Mouse (Mus musculus) lung, adult 2 months (tissue): ENCODE data around the gene Pif1. TPM values are rescaled to one million over a fixed set of nuclear protein-coding genes. Genes with fewer than 3 reads are reported as not detected.

Experiments
- DNase-seq: peaks from one replicate; pipeline ENCODE4 v3.0.0; 2022
- H3K4me1 ChIP-seq: fragments of 200-500 bp; 2 replicates; pipeline ENCODE4 v1.6.1; 2011; ENCODE audit warnings: low read length; ENCODE audit not compliant: control insufficient read depth, insufficient read depth
- H3K4me3 ChIP-seq: fragments of 200-500 bp; replicated peaks from 2 replicates; pipeline ENCODE3; 2011; ENCODE audit warnings: low read depth, mild to moderate bottlenecking, control low read depth, low read length; ENCODE audit errors: extremely low read depth
- CTCF ChIP-seq: fragments of 200-500 bp; IDR thresholded peaks from 2 replicates; pipeline ENCODE4 v1.5.1; 2011; ENCODE audit warnings: mild to moderate bottlenecking, low read length, control low read depth; ENCODE audit not compliant: insufficient read depth
- POLR2A ChIP-seq: fragments of 200-500 bp; IDR thresholded peaks from 2 replicates; pipeline ENCODE4 v1.6.1; 2011; ENCODE audit warnings: low read depth, mild to moderate bottlenecking, control low read depth, low read length, borderline replicate concordance; ENCODE audit errors: extremely low read depth
- WGBS: fragments of 180-500 bp; shearing (Covaris S2); methylation state at CpG from one replicate; pipeline ENCODE4 v1.1.7; 2018; 5-methylcytosine and 5-hydroxymethylcytosine counted together
- polyA plus RNA-seq: library from polyadenylated mRNA; depleted of rRNA; stranded (reverse); fragments of >200 nt; gene quantifications from 2 replicates; pipeline ENCODE4 v1.2.3, GENCODE M21; 2012

Gene Pif1
- polyA plus RNA-seq, 1 experiment, result 1.0 TPM

- Histone ChIP-seq H3K4me3 (peak within 1 kb of the TSS; percentile 79), H3K4me1 (peaks cover 3% of the 10 kb centered on the region; the same call in 1 of the 2 replicates)
- TF ChIP-seq CTCF (no peak), POLR2A (no peak)
- peak; percentile 26 for DNase-seq
- 4% methylated on average over 40 of the region's 40 CpGs for WGBS
Observed at GRCm38 (mm10) chr9:65629025-65629766, 42.2 kb downstream of the Pif1 start, which contains the start of gene Rbpms2. Gene Rbpms2, plus strand, starts transcription at chr9:65629648.

GRCm38 (mm10) chr9:65629767-65630630 is 43.0 kb downstream of the Pif1 start:
- TF ChIP-seq POLR2A, result 0 out of 2 replicates have a peak, but pooled peaks have one; percentile 9
- TF ChIP-seq CTCF, result no peak
- Histone ChIP-seq H3K4me1 (peaks cover 3% of the 10 kb centered on the region; the same call in 1 of the 2 replicates), H3K4me3 (peak overlapping the region; percentile 79)
- under 1% methylated on average over 49 of the region's 83 CpGs for WGBS
- peak; percentile 59 for DNase-seq

DNA sequence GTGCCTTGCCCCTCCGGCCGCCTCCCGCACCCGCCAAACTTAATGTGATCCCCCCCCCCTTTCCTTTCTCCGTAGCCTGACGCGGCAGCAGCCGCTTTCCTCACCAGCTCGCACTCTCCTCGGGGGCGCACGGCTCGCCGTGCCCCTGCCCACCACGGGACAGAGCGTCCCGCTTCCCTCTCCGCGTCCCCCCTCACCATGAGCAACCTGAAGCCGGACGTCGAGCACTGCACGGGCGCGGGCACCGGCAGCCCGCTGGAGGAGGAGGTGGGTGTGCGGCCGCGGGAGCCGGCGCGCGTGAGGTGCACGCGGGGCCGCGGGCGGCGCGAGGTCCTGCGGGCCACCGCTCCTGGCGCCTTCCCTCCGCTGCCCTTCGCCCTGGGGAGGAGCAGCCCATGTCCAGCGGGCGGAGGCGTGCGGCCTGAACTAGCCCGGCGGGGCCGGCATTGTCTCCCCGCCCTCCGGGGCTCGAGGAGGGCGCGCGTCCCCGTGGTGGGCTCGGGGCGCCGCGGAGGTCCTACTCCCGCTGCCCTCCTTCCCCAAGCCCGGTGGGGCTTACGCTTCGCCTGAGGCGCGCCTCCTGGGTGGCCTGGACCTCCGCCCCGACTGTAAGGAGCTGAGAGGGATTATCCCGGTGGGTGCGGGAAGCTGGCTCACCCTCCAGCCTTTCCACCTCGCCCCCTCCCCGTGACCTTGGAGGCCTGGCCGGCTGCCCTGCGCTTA is 43.8 kb downstream of the Pif1 start:
- Histone ChIP-seq H3K4me3 (peak overlapping the region; percentile 74), H3K4me1 (peaks cover 3% of the 10 kb centered on the region; the same call in 1 of the 2 replicates)
- peak; percentile 50 for DNase-seq
- 3% methylated on average over 76 of the region's 78 CpGs for WGBS
- no peak for TF ChIP-seq POLR2A
- no peak for TF ChIP-seq CTCF

GRCm38 (mm10) chr9:65631354-65632021 is 44.5 kb downstream of the Pif1 start:
- 65% methylated on average over 16 of the region's 16 CpGs for WGBS
- no peak for DNase-seq

GRCm38 (mm10) chr9:65635766-65636165 is 48.8 kb downstream of the Pif1 start:
- TF ChIP-seq CTCF, result no peak
- no peak for TF ChIP-seq POLR2A
- H3K4me3 ChIP-seq, result no peak overlapping the region
- H3K4me1 ChIP-seq, result peaks cover 2% of the 10 kb centered on the region; the same call in 1 of the 2 replicates
- DNase-seq, result no peak
- WGBS, result 68% methylated on average over 1 of the region's 1 CpGs

More at GRCm38 (mm10) chr9:65631354-65632021, 44.5 kb downstream of the Pif1 start:
- Histone ChIP-seq H3K4me1 (peaks cover 3% of the 10 kb centered on the region; the same call in 1 of the 2 replicates), H3K4me3 (peak overlapping the region; percentile 74)
- no peak for TF ChIP-seq POLR2A
- no peak for TF ChIP-seq CTCF

DNA sequence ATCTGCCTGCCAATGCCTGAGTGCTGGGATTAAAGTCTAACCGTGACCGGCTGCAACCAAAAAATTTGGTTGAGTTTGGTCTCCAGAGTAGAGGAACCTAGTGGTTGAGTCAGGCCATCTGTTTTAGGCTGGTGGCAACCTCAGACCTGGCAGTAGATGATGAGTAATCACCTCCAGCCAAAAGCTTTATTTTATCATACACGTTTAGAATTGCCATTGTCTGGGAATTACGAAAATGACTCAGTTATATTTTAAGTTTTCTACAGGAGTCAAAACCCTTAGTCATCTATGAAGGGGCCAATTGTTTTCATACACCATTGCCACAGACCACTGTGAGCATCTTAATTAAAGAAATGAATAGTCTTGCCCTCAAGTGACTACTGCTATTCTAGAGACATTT is 50.0 kb downstream of the Pif1 start:
- no peak for DNase-seq
- WGBS, result 83% methylated on average over 4 of the region's 4 CpGs
- H3K4me3 ChIP-seq, result no peak overlapping the region
- peaks cover 3% of the 10 kb centered on the region; the same call in 1 of the 2 replicates for H3K4me1 ChIP-seq
- TF ChIP-seq POLR2A, result no peak
- TF ChIP-seq CTCF, result no peak

GRCm38 (mm10) chr9:65639065-65639464 is 52.1 kb downstream of the Pif1 start:
- TF ChIP-seq CTCF (no peak), POLR2A (no peak)
- 60% methylated on average over 5 of the region's 5 CpGs for WGBS
- no peak for DNase-seq
- Histone ChIP-seq H3K4me3 (no peak overlapping the region), H3K4me1 (peaks cover 3% of the 10 kb centered on the region; the same call in 1 of the 2 replicates)

DNA sequence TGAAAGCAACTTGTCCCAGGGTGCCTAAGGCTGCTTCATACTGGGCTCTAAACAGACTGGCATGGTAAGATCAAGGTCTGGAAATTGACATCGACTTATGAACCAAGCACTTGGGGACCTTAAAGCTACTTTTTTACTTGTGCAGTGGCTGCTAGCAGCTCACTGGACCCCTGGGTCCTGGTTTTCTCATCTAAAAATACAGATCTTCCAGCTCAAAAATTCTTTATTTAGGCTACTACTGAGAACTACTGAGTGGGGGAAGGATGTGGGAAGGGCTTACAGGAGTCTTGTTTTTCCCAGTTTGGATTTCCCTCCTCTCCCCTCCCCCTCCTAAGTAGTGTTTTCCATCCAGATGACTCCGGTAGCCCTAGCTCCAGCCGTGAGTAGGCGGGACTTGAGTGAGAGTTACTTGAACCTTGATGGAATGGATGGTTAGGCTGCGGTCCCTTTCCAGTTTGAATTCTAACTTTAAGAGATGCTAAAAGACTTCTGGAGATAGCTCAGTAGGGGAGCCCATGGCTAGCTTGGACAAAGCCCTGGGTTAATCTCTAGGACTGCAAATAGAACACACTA is 54.0 kb downstream of the Pif1 start:
- DNase-seq, result no peak
- Histone ChIP-seq H3K4me3 (no peak overlapping the region), H3K4me1 (peaks cover 3% of the 10 kb centered on the region; the same call in 1 of the 2 replicates)
- 24% methylated on average over 5 of the region's 5 CpGs for WGBS
- TF ChIP-seq POLR2A (no peak), CTCF (no peak)
